Mouse (Mus musculus) brain, embryonic 18.5 days (tissue): ENCODE results near the gene Mapk6.

Experiments
- DNase-seq: peaks from one replicate; pipeline ENCODE4 v3.0.0-alpha.2; 2012; ENCODE audit warnings: low read depth, low spot score

The Mapk6 gene

DNA sequence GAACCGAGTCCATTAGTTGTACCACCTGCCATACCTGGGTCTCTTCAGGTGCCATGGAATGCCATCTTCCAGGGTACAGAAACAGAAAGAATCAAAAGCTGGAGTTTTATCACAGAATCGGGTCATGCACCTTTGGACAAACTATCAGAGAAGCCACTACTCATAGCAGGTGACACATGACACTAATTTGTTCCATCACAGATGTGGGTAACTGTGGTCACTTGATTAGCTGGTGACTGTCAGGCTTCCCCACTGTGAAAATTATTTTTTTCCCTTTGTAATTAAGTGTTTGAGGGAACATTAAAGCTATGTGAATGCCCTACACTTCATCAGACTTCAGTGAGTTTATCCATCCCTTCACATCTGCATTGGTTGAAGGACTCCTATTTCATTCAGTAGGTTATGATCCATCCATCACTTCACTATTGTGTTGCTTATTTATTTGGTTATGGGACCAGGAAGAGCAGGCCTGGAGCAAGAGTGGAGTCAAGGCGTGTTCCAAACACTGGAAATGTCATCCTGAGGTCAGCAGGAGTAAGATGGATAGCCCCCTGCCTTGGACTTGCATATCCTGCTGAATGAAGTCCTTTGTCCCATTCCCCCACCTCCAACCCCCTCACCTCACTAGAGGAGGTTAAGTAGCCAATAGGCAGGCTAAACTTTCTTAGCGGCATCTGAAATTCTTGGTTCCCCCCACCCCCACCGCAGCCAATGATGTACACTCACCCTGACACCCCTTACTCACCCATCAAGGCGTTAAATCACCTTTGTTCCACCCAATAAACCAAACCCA is 14.7 kb upstream of the Mapk6 start:
- DNase-seq = no peak

DNA sequence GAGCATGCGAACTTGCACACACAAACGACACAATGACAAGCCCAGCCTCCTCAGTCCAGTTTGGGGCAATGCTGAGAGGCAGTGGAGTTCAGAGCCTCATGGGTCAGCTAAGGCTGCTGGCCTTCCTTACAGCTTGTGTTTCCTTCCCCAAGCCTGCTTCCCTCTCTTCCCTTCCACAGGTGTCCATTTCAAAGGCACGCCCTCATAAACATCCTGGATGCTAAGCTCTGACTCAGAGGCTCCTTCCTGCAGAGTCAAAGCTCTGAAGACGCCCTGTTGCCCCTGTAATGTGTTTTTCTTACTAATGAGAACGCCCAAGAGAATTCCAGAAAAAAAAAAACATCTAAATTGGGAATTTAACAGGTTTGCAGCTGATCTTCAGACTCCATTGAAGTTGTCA is 13.9 kb upstream of the Mapk6 start:
- no peak for DNase-seq

DNA sequence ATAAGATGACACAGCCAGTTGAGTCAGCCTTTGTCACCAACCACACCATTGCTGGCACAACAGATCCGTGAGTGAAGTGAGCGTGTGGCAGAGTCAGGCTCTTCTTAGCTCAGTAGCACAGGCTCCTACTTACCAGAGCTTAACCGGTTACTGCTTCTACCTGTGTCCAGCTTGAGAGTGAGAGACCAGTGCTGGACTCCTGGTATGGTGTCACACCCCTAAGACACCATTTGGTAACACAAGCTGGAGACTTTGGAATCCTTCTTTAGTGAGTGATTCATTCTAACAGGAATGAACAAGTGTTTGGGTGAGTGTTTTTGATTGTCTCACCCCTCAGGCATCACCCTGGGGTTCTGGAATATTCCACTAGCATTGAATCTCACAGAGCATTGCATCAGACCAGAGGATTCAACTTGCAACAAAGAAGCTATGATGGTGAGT is 12.5 kb upstream of the Mapk6 start:
- DNase-seq = no peak

DNA sequence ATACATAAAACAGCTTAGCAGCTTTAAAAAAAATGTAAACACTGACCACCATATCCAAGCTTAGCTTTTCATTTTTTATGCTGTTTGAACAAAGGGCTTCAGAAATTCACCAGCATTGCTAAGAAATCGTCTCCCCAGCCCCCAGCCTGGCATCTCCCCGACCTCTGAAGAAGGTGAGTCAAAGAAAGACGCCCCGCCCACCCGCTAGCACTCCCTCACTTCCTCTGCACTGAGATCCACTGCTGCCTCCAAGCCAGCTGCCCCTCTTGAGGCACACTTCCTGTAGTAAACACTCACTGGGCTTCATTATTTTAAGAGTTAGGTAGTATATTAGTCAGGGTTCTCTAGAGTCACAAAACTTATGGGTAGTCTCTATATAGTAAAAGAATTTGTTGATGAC is 4.4 kb upstream of the Mapk6 start:
- no peak for DNase-seq

DNA sequence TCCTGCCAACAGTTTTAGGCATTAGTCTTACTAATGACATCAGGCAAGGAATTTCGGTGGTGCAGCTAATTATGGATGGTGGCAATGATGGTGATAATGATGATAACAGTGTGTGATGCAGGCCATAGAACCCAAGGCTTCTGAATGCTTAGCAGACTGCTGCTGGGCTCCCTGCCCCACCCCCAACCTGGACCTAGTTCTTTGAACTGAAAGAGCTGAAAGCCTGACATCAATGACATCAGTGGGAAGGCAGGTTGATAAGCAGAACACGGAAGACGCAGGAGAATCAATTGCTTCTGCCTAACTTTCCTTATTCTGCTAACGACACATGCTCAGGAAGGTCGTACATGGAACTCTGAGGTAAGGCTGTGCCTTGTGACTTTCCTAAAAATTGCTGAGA is 3.4 kb upstream of the Mapk6 start:
- DNase-seq = no peak

DNA sequence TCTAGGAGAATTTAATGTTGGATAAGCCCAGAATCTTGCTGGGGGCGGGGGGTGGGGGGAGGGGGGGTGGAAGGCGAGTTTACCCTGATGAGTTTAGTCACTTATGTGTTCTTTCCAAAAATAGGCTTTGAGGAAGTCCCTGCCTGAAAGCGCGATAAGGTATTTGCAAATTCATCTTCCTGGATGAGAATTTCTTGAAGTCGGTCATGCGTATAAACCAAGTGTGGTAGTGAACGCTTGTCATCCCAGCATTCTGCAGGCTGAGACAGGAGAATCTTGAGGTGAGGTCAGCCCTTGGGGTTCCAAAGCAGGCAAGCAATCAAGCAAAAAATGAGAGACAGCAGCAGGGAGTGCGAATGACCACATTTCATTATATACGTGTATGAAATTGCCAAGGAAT is 1.8 kb upstream of the Mapk6 start:
- no peak for DNase-seq

DNA sequence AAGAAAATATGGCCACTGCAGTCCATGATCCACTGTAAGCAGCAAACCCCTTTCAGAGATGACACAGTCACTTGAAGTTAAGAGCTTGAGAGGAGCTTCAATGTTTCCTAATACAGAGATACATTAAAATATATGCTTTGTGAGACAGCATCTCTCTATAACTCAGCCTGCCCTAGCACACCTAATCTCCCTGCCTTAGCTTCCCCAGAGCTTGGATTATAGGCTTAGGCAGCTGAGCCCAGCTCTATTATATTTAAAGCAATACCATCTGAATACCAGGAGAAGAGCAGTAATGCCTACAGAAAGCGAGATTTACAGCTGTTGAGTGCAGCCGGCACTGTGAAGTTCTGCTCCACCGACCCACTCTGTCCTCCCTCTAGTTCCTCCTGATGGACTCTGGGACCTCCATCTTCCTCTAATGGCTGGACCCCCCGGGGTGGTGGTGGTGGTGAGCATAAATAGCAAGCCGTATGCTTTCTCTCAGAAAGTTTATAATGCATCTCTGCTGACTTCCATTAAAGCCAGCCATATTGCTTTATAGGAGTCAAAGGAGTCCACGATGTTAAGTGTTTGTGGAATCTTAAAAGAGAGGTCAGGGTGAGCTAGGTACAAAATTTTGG is 1.2 kb upstream of the Mapk6 start:
- no peak for DNase-seq

DNA sequence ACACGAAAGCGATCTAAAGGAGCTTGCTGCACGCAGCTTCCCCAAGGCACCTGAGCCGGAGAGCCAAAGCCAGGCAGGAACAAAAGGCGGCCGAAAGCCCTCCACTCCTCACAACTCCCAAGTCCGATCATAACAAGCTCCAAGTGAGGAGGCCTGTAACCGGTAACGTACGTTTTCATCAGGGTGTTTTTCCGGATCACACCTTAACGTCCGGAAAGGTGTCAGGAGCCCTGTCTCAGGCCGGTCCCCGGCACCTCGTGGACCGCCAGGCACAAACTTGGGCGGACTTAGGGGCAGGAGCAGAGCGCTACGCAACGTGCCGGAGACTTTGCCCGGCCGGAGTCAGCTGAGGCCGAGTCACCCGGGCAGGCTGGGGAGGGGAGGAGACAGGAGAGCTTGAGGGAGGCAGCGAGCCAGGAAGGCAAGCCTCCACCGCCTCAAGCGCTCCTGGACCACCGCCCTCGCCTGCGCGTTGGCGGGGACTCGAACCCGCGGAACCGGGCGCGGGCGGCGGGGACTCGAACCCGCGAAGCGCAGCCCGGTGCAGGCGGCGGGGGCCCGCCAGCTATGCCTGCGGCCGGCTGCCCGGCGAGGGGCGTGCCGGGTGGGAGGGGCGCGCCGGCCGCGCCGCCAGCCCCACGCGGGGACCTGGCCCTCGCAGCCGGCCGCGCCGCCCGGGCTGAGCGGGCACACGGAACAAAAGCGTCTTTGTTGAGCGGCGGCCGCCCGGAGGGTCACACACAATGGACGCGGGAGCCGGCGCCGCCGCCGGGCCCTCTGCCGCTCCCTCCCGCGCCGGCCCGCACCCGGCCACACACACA is 564 bp downstream of the Mapk6 start:
- DNase-seq = no peak

DNA sequence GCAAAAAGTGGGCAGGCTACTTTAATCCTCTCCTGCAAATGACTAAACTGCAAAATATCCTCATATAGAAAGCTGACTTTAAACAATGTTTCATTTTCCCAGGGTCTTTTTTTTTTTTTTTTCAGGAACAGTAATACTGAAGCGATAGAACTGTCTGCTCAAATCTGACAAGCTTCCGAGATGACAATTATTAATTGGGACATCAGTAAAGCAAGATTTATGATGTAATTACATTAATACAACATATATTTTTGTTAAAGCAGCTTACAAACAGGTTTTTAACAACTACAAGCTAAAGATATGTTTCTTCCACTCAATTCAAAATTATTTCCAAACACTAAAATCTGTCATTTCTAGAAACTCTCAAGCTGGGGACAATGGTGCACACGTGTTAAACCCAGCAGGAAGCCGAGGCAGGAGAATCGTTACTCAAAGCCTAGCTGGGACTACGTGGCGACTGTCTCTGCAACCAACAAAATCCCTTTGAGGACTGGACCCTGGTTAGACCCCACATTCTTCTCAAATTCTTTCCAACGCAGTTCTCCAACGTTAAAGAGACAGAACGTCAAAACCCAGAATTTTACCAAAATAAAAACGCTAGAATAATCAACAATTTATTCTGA is 1.5 kb downstream of the Mapk6 start:
- DNase-seq = no peak

DNA sequence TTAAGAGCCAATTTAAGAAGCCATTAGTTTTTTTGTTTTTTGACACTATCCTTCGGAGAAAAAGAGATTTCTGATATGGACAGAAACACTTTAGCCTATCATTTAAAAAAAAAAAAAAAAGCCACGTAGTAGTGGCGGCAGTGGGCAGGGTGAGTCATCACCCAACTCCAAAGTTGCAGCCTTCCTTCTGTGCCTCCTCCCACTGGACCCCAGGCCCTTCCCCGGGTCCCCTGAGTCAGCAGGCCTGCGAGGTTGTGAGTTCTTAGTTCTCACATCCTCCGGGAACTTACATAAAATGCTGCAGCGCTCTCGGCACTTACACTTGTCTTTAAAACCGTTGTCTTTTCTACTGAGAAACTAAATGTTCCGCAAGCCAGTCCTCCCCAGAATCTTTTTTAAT is 2.0 kb downstream of the Mapk6 start:
- no peak for DNase-seq

DNA sequence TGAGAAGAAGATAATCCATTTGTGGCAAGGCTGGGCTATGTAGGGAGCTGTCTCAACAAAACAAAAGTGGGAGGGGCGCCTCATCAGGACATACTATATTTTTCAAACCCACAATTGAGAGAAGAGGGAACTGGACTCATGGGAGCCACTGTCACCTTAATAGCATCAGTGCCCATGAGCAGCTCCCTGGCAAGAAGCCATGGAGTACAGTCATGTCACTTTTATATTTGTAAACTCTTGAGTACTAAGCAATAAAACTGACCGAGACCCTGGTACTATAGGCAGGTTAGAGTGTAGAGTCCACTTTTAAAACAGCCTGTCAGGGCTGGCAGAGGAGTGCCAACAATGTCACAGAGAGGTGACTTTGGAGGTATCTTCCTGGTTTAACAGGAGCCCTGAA is 3.7 kb downstream of the Mapk6 start:
- no peak for DNase-seq

DNA sequence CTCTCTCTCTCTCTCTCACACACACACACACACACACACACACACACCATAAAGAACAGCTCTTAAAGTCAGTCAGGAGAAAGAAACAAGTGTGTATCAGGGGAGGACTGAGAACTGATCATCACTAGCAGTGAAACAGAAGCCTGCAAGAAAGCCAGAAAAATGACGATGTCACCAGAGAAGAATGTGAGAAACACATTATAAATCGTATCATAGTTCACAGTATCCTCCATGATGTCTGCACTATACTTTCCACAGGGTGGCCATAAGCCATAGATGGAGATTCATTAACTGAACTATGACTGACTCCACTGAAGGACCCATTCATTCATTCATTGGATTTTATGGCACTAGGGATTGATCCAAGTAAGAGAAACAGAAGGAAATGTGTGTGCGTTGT is 6.3 kb downstream of the Mapk6 start:
- DNase-seq = no peak

DNA sequence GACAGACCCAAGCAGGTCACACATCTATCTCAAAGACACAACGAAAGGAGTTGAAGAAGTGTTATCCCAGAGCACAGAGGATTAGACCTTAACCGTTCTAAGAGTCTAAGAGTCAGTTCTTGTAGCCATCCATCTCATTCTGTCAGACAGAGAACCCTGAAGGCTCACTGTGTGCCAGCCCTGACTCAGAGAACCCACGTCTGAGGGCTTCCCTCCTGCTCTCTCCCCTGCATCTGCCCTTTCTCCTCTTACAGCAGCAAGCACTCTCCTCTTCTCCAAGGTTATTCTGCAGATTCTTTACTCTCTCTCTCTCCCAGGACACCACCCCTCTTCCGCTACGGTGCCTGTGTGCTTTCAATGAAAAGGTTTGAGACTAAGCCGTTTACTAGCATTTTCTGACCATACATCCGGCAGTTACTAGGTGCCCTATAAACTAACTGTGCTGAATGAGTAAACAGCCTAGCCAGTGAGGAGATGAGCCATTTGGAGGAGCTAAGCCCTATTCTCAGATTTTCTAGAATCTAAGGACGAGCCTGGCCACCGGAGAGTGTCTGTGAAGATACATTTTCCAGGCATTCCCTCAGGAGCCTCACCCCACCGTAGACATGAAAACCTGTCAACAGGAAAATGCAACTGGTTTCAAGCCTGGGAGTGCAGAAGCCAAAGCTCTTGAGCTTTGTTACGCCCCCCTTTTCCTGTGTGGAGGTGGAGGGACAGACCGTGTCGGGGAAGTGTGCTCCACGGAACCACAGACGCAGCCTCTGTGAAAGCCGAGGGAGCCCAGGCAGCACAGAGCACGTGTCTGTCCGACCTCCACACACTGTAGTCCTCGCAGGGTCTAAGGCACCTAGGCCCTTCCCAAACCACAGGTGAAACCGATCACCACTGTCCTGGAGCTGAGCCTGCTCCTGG is 8.0 kb downstream of the Mapk6 start:
- no peak for DNase-seq

DNA sequence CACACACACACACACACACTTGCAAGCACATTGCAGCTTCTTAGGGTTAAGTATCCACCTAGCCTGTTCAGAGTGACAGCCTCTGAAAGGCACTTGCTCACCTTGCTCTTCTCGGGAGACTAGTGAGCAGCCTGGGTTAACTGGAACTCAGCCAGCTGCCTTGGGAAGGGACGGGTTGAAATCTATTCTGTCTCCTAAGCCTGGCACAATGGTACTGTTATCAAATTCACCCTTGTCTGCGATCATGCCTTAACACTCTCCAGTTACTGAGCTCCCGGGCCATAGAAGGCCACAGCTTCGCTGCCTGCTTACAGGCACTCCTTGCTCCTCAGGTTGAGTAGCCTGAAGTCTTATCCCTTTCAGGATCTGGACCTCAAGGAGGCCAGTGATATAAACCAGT is 9.2 kb downstream of the Mapk6 start:
- DNase-seq = no peak

DNA sequence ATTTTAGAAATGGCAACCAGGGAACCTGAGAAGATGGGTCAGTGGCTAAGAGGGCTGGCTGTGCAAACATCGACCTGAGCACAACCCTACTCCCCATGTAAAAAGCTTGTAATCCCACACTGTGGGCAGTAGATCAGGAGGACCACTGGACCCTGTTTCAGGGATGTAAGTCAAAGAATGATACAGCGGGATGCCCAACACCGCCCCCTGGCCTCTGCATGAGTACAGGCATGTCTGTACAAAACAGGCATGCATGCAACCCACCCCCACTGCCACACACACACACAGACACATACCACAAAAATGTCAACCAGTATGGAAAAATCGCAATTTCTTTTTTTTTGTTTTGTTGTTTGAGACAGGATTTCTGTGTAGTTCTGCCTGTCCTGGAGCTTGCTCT is 10.7 kb downstream of the Mapk6 start:
- no peak for DNase-seq

DNA sequence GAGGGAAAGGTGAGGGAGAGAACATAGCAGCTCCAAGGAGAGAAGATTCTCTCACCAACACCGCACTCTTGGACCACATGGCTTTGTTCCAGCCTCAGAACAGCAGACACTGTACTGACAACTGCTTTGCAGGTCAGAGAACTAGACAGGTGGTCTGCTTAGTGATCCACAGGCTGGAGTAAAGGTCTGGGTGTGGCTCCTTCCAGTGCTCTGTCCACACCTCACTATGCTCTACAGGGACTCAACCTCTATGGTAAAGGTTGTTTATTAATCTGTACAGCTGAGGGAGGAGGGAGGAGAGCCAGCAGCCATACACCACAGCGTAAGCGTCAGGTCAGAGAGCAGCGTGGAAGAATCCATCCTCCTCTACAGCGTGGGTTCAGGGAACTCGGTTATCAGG is 13.8 kb downstream of the Mapk6 start:
- no peak for DNase-seq

DNA sequence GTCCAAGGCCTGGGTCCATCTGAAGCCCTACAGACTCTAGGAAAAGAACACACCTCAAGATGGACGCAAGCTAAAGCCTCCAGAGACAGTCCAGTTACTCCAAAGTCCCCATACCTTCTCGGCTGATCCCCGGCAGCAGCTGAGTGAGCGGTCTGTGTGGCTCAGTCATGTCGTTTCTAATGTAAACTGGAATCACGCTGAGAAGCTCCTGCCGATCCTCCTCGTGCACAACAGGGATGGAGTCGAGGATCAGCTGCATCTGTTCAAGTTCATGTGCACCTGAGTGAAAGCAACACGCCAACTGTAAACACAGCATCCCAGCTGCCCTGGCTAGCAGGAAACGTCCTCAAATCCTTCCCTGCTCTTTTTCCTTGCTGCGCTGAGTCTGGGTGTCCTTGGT is 16.6 kb downstream of the Mapk6 start:
- no peak for DNase-seq

DNA sequence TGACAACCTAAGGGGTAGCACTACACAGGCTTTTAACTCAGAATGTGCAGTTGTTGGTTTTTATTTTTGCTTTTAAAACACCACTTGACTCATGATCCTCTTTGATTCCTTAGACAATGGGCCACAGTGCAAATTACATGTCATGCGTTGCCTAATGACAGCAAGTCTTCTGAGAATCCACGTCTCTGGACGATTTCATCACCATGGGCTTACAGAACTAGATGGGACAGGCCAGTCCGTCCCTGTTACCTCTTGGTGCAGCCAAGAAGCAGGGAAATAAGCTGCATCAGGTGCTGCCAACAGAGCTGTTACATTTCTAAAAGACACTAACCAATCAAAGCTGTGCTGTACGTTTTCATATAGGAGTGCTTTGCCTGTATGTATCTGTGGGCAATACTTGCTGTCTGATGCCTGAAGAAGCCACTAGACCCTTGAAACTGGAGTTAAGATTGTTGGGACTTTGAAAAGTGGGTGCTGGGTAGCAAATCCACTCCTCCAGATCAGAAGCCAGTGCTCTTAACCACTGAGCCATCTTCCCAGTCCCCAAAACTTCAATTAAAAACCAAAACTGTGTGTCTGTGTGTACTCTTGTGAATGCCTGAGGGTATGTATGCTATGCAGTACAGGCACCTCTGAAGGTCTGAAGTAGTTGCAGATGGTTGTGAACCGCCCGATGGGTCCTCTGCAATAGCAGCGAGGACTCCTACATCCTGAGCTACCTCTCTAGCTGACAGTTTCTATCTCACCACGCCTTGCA is 24.4 kb downstream of the Mapk6 start:
- no peak for DNase-seq

DNA sequence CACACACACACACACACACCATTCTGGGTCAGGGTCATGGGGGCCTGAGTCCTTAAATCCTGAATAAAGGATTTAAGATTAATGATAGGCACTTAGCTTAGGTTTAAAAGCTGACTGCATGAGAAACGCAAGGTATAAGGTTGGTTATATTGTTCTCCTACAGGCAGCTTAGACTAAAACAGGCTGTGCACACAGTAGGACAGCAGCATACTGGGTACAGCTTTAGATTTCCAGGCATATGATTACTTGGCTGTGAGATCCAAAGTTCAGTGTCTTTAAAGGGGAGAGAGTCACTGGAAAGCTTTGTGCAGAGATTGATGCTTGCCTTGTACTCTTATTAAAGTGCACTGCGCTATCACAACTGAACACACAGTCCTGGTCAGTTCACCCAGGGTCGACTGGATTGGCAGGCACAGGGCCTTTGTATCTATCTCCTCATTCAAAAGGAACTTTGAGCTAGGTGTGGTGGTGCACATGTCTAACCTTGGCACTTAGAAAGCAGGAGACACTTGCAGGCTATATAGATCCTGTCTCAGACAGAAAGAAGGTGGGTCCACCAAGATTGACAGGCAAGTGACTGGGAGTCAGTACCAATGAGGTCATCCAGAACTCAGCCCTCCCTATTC is 25.4 kb downstream of the Mapk6 start:
- no peak for DNase-seq

DNA sequence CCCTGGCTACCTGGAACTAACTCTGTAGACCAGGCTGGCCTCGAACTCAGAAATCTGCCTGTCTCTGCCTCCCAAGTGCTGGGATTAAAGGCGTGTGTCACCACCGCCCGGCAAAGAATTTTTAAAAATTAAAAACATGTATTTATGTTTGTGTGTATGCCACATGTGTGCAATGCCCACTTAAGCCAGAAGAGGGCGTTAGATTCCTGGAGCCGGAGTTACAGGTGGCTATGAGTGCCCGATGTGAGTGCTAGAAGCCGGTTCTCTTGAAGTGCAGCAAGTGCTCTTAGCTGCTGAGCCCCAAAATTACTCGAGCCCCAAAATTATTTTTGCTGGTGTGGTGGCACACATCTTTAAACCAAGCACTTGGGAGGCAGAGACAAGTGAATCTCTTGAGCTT is 26.0 kb downstream of the Mapk6 start:
- DNase-seq = no peak
